Mouse (Mus musculus) liver, postnatal 0 days (tissue): Measurements from ENCODE around the gene Olfr1396.
A peak's percentile ranks its signal among the peaks of the same experiment; 100 is the strongest.

Source experiments
- CTCF ChIP-seq: sonication (generic); IDR thresholded peaks from 2 replicates; pipeline ENCODE4 v1.5.1; 2016; ENCODE audit warnings: antibody characterized with exemption, low read depth
- EP300 ChIP-seq: IDR thresholded peaks from 2 replicates; pipeline ENCODE4 v1.6.1; 2016; ENCODE audit warnings: antibody characterized with exemption, low read depth, mild to moderate bottlenecking

GRCm38 (mm10) chr11:49105752-49106151, 8.9 kb downstream of the Olfr1396 start:
- TF ChIP-seq CTCF (no peak), EP300 (0 out of 2 replicates have a peak, but pooled peaks have one; percentile 31)
